Mouse (Mus musculus): ENCODE measurements at regions not wholly inside any gene's neighbourhood (a gene's known extent, or its start where the extent isn't known, plus 50 kb on each side); places are given as distances from the start of the nearest gene placed in this dataset.

GRCm38 (mm10) chr6:98118355-98119150, 224.0 kb downstream of the Gm765 start:
- no peak for TF ChIP-seq CTCF (IDR thresholded peaks at IDR 0.05; ENCODE audit: control insufficient read depth, insufficient read depth, low read length)
- no peak for TF ChIP-seq POLR2A (IDR thresholded peaks at IDR 0.05; ENCODE audit: borderline replicate concordance, control insufficient read depth, low read depth, low read length)
